Mouse (Mus musculus) left cerebral cortex, adult 11 months (tissue): ENCODE measurements around the gene Mpdu1.

Experiments
- DNase-seq: peaks from one replicate; pipeline ENCODE4 v3.0.0; 2022; ENCODE audit warnings: low spot score

Gene Mpdu1

GRCm38 (mm10) chr11:69692196-69692811 lies 29.9 kb upstream of the Mpdu1 start:
- no peak for DNase-seq

DNA sequence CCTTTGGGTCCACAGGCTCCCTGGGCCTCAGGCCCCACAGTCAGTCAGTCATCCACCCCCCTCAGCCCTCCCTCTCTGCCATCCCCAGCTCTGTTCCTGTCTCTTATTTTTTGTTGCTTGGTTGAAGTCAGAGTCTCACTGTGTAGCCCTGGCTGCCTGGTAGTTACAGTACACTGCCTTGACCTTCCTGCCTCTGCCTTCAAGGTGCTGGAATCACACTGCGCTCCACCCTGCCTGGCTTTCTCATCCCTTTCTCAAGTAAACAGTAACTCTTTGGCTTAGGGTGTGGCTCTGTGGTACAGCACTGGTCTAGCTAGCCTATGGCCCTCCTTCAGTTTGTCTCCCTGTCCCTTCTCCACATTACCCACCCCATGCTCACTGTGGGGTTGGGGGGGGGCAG lies 27.4 kb upstream of the Mpdu1 start:
- no peak for DNase-seq

- no peak for DNase-seq
Measured at GRCm38 (mm10) chr11:69687061-69687460, 24.6 kb upstream of the Mpdu1 start.

DNA sequence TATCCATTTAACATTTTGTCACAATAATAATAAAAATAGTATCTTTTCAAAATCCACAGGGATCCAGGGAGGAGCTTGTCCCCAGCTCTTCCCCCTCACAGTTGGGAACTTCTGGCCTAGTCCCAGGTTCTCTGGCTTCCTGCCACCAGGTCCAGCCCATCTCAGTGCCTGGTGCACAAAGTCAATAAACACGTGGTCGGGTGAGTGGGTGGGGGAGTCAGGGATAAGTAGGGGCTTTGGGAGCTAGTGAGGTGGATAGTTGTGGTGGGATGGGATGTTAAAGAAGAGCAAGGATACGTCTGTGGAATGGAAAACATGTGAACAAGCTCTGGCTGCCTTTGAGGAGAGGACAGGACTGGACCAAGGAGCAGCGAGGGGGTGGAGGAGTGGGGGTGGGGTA lies 23.9 kb upstream of the Mpdu1 start:
- DNase-seq, result no peak

DNA sequence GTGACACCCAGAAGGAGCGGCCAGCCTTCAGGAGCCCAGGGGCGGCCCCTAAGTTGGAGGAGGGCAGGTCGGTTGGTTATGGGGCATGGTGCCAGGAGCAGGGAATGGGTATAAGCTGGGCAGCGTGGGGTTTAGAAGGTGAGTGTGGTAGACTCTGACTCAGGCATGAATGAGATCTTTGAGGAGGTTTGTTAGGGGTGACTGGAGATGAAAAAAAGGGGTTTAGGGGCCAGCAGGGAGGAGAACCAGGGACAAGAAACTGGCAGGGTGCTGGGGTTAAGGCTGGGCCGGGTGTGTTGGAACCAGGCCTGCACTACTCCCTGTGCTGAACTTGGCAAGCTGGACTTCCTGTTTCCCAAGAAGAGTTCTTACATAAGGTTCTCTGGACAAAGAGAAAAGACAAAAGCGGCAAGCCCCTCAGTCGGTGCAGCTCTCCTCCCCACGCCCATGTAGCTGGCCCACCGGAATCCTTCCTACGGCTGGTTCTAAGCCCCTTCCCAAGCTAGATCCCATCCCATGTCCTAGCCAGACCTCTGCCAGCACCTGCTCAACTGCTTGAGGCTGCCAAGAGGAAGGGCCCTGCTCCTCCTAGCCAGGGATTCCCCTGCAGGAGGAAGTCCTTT lies 23.2 kb upstream of the Mpdu1 start, which contains the start of gene Tnfsf13:
Tnfsf13 (minus strand) TSS at position 259 of the 623 bp plus-strand sequence.
- DNase-seq, result no peak

DNA sequence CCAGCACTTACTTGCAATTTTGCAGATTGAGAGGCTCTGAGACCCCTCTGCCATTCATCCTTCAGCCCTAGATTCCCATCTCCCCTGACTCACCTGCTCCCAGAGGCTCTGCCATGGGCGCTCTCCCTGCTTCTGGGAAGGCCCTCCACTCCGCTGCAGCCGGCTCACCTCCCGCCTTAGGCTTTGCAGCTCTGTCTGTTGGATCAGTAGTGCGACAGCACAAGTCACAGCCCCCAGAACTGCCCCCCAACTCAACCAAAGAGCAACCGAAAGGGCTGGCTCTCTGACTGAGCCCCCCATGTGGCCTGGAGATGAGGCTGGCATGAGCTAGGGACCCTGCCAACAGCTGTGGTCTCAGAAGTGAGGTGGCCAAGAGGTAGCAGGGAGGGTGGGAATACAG lies 22.5 kb upstream of the Mpdu1 start:
- no peak for DNase-seq

DNA sequence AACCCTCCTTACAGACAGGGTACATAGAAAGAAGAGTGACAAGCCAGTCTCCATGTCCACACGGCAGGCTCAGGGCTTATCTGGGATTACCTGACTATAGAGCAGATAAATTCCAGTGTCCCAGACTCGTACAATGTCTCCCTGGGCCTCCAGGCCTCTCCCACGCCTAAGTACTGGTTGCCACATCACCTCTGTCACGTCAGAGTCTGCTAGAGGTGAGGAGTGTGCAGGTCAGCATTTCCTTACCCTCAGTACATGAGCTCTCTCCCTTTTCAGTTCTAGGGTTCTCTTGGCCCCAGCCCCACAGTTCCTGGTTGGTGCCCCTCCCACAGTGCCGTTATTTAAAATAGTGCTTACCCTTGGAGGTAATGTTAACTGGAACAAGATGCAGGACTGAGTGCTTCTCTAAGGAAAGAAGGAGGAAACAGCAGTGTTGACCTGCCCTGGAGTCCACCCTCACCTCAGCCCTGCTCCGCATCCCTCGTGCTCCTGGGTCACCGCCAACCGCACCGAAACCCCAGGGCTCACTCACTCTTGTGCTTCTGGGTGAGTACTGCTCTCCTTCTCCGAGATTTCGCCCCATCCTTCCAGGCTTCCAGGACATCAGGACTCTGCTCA lies 21.8 kb upstream of the Mpdu1 start:
- no peak for DNase-seq

GRCm38 (mm10) chr11:69683576-69683975 lies 21.1 kb upstream of the Mpdu1 start:
- no peak for DNase-seq

DNA sequence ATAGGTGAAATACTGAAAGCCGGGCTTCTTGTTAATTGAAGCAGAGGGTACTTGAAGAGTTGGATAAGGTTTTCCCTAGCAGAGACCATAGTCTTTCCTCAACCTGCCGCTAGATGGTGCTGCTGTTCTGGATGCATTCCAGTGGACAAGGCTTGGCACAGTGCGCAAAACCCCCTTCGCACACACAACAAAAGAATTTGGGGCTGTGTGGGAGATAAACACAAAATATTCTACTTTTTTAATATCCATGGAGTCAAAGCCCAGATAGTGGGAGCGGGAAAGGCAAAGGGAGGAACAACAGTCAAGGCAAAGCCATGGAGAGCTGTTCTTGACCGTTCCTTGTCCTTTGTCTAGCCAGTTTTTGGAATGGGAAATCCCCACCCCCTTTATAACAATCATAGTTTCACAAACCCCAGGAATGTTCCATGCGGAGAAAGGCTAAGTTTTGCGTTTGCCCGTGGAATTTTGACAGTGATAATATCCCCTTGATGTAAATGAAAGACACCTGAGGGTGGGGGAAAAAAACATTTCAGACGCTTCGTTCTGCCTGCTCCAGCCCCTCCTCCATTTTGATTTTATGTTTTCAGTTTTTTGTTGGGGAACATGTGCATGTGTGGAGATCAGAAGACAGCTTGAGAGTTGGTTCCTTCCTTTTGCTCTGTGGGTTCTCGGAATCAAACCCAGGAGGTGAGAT lies 20.5 kb upstream of the Mpdu1 start:
- peak; percentile 78 for DNase-seq

DNA sequence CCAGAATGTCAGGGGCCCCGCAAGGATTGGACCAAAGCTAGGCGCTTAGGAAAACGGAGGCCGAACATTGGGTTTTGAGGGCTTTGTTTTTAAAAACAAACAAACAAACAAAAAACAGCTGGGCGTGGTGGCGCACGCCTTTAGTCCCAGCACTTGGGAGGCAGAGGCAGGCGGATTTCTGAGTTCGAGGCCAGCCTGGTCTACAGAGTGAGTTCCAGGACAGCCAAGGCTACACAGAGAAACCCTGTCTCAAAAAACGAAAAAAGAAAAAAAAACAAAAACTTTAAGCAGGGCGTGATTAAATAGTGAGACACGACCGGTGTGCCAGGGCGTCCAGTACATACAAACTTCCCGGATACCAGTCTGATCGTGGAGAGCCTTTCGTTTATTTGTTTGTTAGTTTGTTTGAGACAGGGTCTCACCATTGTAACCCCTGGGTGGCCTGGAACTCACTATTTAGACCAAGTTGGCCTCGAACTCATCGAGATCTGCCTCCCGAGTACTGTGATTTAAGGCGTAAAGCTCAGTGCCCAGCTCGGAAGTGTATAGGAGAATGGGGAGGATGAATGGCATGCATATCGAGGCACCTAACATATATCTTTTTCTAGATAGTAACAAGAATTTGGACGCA lies 19.9 kb upstream of the Mpdu1 start:
- DNase-seq, result no peak

- DNase-seq, result peak; percentile 95
Measured at GRCm38 (mm10) chr11:69681314-69682208, 19.1 kb upstream of the Mpdu1 start, which contains the start of gene Senp3. Gene Senp3, minus strand, starts transcription at chr11:69682084.

- DNase-seq, result no peak
Measured at GRCm38 (mm10) chr11:69680136-69680855, 17.9 kb upstream of the Mpdu1 start.

DNA sequence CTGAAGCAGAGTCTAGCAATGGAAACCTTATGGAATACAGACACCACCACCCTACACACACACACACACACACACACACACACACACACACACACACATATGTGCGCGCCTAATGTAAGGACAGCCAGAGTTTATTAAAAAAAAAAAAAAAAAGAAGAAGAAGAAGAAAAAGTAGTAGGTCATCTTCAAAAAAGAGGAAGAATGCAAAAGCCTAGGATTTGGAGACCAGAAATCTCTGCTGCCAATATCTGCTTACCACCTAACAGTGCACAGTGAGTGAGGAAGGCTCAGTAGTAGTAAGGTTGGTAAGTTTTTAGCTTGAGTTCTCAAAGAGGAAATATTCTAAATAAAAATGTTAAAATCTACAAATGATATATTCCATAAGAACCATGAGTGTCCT lies 16.7 kb upstream of the Mpdu1 start:
- no peak for DNase-seq

- peak; percentile 100 for DNase-seq
Measured at GRCm38 (mm10) chr11:69672211-69672706, 9.8 kb upstream of the Mpdu1 start, which contains the start of gene Eif4a1. Gene Eif4a1, minus strand, starts transcription at chr11:69672423.

- DNase-seq, result no peak
Measured at GRCm38 (mm10) chr11:69671726-69672124, 9.3 kb upstream of the Mpdu1 start.

DNA sequence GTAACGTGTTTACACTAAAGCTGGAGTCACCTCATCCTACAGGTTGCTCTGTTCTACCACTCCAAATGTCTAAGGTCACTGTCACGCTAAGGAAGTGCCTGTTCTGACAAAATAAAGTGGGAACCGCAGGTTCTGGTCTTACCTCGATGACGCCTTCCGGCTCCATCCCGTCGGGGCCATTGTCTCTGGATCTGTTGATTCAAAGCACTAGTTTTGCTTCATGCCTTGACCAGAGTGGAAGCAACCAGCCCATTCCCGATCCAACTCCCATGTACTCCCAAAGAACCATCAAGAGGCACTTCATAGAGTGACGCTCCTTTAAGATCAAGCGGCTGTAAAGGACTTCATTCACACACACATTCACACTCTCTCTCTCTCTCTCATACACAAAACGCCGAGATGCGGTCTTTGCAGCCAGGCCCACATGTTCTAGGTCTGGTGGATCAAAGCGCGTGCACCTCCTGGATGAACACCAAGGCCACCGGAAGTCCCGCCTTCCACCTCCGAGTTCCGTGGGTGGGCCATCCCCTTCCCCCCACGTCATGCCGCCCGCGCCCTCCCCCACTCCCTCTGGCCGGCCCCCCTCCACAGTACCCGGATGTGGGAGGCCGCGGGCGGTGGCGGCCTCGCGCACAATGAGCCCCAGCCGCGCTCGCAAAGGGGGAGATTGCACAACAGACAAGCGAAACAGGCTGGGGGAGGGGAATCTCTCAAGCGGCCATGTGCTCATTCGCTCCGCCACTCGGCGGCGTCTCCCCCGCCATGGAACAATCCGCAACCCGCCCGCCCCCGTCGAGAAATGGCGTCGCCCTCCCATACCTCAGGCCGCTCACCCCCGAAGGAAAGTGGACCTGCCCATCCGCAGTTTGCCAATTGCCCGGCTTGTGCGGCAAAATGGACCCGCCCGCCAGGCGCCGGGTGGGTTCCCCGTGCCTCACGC lies 8.6 kb upstream of the Mpdu1 start:
- peak; percentile 91 for DNase-seq

DNA sequence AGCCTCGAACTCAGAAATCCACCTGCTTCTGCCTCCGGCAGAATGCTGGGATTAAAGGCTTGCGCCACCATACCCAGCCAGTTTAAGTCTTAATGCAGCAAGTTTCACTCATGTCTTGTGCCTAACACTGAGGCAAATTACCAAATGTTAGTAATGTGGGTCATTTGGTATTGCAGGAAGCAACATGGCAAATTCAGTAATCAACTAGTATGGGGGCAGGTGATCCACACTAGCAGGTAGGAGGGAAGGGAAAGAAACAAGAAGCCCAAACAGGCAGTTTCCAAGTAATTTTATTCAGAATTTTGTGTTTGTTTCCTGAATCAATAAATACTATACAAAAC lies 4.2 kb upstream of the Mpdu1 start:
- no peak for DNase-seq

- peak; percentile 77 for DNase-seq
Measured at GRCm38 (mm10) chr11:69665961-69666664, 3.7 kb upstream of the Mpdu1 start, which contains the start of gene Cd68. Gene Cd68, minus strand, starts transcription at chr11:69666153.
